Mouse (Mus musculus): ENCODE data around the gene Slc9a9.

- TF ChIP-seq CTCF (IDR thresholded peaks at IDR 0.05; ENCODE audit: low read depth) (no peak), EP300 (IDR thresholded peaks at IDR 0.05; ENCODE audit: low read depth) (no peak)
Observed at GRCm38 (mm10) chr9:95194158-95194557, 524.4 kb downstream of the Slc9a9 start.
